Mouse (Mus musculus) limb, embryonic 13.5 days (tissue): ENCODE measurements at regions not wholly inside any gene's neighbourhood (a gene's known extent, or its start where the extent isn't known, plus 50 kb on each side); places are given as distances from the start of the nearest gene placed in this dataset.
A peak's percentile ranks its signal among the peaks of the same experiment; 100 is the strongest.

Experiments used
- ATAC-seq: fragments of 200-750 bp; cut with Nextera tagmentation; 2 replicates; pipeline ENCODE4 v1.8.0; 2017; ENCODE audit warnings: low read depth, moderate number of reproducible peaks, moderate TSS enrichment; ENCODE audit not compliant: low FRiP score
- H3K27ac ChIP-seq: fragments of 300-500 bp; sonication (generic); 2 replicates; pipeline ENCODE4 v1.5.1; 2015; ENCODE audit warnings: inconsistent platforms, mild to moderate bottlenecking, moderate library complexity
- H3K27me3 ChIP-seq: fragments of 300-500 bp; sonication (generic); 2 replicates; pipeline ENCODE4 v1.6.1; 2015; ENCODE audit warnings: mild to moderate bottlenecking, inconsistent platforms
- H3K36me3 ChIP-seq: fragments of 300-500 bp; sonication (generic); 2 replicates; pipeline ENCODE4 v1.6.1; 2015; ENCODE audit warnings: inconsistent platforms, mild to moderate bottlenecking, moderate library complexity
- H3K4me1 ChIP-seq: fragments of 300-500 bp; sonication (generic); 2 replicates; pipeline ENCODE4 v1.6.1; 2015; ENCODE audit warnings: inconsistent platforms
- H3K4me2 ChIP-seq: fragments of 300-500 bp; sonication (generic); replicated peaks from 2 replicates; pipeline ENCODE4 v1.6.1; 2015; ENCODE audit warnings: inconsistent platforms, mild to moderate bottlenecking, moderate library complexity
- H3K4me3 ChIP-seq: fragments of 300-500 bp; sonication (generic); 2 replicates; pipeline ENCODE4 v1.5.1; 2015; ENCODE audit warnings: moderate library complexity, mild to moderate bottlenecking, inconsistent platforms
- H3K9ac ChIP-seq: fragments of 300-500 bp; sonication (generic); 2 replicates; pipeline ENCODE4 v1.6.1; 2015; ENCODE audit warnings: mild to moderate bottlenecking, inconsistent platforms
- H3K9me3 ChIP-seq: fragments of 300-500 bp; sonication (generic); 2 replicates; pipeline ENCODE4 v1.6.1; 2016; ENCODE audit warnings: inconsistent platforms
- WGBS: fragments of 180-500 bp; shearing (Covaris S2); methylation state at CpG from one replicate; pipeline ENCODE4 v1.1.7; 2015; 5-methylcytosine and 5-hydroxymethylcytosine counted together

DNA sequence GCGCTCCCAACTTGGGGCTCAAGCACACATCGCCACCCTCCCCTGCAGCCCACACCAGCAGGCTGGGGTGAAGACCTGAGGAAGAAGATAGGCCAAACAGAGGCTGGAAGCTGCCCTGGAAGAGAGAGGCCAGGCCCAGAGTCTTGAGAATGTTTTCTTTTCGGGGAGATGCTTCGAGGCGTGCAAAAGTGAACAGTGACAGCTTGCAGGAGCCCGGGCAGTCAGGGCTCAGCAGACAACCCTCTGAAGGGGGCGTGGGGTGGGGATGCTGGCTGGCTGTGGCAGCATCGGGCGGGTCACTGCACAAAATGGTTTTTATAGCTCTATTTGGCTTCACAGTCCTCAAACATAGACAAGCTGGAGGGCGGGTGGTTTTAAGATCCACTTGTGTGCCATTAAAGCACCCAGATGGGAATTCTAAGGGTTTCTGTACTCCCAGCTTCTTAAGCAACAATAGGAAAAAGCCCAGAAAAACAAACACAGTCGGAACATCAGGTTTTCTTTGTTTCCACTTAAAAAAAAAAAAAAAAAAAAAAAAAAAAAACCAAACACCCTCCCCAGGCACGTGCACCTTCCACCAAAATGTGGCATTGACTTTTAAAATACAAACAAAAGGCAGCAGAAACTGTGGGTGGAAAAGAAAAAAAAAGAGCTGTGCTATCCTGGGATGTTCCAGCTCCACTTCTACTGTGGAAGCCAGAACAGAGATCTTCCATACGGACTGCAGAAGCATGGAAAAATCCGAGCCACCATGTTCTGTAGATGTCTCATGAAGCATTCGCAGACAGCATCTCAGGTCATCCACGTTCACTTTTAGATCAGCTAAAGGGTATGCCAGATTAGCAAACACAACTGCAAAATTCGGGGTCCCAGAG is 123.5 kb downstream of the Ly86 start:
- Histone ChIP-seq H3K4me1 (peaks cover 22% of the 10 kb centered on the region), H3K27me3 (no peaks in the 10 kb centered on the region; the same call in 1 of the 2 replicates), H3K9ac (peak overlapping the region; percentile 60), H3K9me3 (no peaks in the 10 kb centered on the region), H3K4me2 (peak overlapping the region; percentile 35), H3K36me3 (no peaks in the 10 kb centered on the region), H3K27ac (peak overlapping the region; percentile 33; the same call in 1 of the 2 replicates), H3K4me3 (no peak overlapping the region)
- WGBS: 41% methylated on average over 17 of the region's 17 CpGs
- ATAC-seq: peak; percentile 19; the same call in 1 of the 2 replicates

DNA sequence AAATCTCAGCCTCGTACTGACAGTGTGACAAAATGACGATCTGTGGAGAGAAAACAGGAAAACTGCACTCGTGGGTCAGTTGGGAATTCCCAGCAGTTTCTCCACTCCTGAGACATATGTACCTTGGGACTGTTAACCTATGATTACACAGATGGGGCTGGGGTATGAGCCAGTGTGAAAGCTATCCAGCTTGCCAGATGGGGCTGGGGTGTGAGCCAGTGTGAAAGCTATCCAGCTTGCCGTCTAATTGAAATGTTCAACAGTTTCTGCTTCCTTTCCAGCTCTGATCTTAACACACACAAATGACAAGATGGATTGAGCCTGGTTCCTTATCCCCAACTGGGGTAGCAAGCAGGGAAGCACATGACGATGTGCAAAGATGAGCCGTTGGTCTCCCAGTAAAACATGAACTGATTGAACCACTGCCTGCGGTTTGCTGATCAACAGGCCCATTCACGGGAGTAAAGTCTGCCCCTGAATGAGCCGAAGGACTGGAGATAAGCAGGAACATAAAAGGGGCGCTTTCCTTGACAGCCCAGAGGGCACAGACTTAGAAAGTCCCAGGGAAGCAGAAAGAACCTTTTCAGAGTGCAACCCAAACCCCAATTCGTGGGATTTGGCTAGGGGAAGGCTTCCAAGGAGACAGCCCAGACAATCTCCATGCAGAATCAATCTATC is 125.4 kb downstream of the Ly86 start:
- Histone ChIP-seq H3K4me3 (no peak overlapping the region), H3K4me1 (peaks cover 22% of the 10 kb centered on the region), H3K36me3 (no peaks in the 10 kb centered on the region), H3K27ac (no peak overlapping the region), H3K9me3 (no peaks in the 10 kb centered on the region), H3K4me2 (no peak overlapping the region), H3K27me3 (no peaks in the 10 kb centered on the region; the same call in 1 of the 2 replicates), H3K9ac (no peak overlapping the region)
- WGBS: 46% methylated on average over 11 of the region's 11 CpGs
- ATAC-seq: no peak

- Histone ChIP-seq H3K9me3 (no peaks in the 10 kb centered on the region), H3K27me3 (no peaks in the 10 kb centered on the region), H3K27ac (no peak overlapping the region), H3K9ac (no peak overlapping the region), H3K4me1 (peaks cover 27% of the 10 kb centered on the region), H3K36me3 (no peaks in the 10 kb centered on the region), H3K4me3 (no peak overlapping the region), H3K4me2 (no peak overlapping the region)
- no peak for ATAC-seq
- 37% methylated on average over 1 of the region's 1 CpGs for WGBS
These were observed 128.4 kb downstream of the Ly86 start for GRCm38 (mm10) chr13:37473359-37473758.

DNA sequence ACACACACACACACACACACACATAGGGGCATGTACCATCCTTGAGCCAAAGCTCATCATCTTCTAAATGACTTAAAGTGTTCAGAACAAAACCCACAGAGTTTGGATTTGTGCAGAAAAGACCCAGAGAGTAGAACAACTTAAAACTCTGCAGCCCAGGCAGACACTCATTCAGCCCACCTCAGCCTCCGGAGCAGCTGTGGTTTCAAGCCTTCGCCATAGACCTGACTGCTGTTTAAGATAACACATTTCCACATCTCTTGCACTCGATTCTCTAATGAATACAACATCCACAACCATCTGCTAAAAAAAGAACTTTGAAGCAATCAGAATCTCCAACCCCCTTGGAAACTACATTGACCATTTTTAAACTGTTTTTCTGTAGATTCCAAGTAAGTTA is 130.8 kb downstream of the Ly86 start:
- ATAC-seq: no peak
- WGBS: 71% methylated on average over 3 of the region's 3 CpGs

GRCm38 (mm10) chr13:37476256-37477053 is 131.4 kb downstream of the Ly86 start:
- Histone ChIP-seq H3K4me1 (peaks cover 25% of the 10 kb centered on the region), H3K9ac (no peak overlapping the region), H3K4me3 (no peak overlapping the region), H3K36me3 (no peaks in the 10 kb centered on the region), H3K27me3 (no peaks in the 10 kb centered on the region), H3K9me3 (no peaks in the 10 kb centered on the region), H3K4me2 (no peak overlapping the region; the same call in 1 of the 2 replicates), H3K27ac (no peak overlapping the region; the same call in 1 of the 2 replicates)
- WGBS: 61% methylated on average over 13 of the region's 13 CpGs
- no peak for ATAC-seq

More for the DNA sequence above, 130.8 kb downstream of the Ly86 start:
- no peaks in the 10 kb centered on the region for H3K27me3 ChIP-seq
- no peak overlapping the region for H3K4me2 ChIP-seq
- H3K36me3 ChIP-seq: no peaks in the 10 kb centered on the region
- H3K9me3 ChIP-seq: no peaks in the 10 kb centered on the region
- peaks cover 22% of the 10 kb centered on the region for H3K4me1 ChIP-seq
- H3K4me3 ChIP-seq: no peak overlapping the region
- no peak overlapping the region for H3K27ac ChIP-seq
- no peak overlapping the region for H3K9ac ChIP-seq

GRCm38 (mm10) chr13:37477342-37477741 is 132.3 kb downstream of the Ly86 start:
- Histone ChIP-seq H3K36me3 (no peaks in the 10 kb centered on the region), H3K9ac (peak overlapping the region; percentile 53), H3K27me3 (no peaks in the 10 kb centered on the region), H3K27ac (peak overlapping the region; percentile 77; the same call in 1 of the 2 replicates), H3K4me2 (peak overlapping the region; percentile 61), H3K4me1 (peaks cover 30% of the 10 kb centered on the region), H3K9me3 (no peaks in the 10 kb centered on the region), H3K4me3 (peak overlapping the region; percentile 34)
- WGBS: 19% methylated on average over 6 of the region's 6 CpGs
- peak; percentile 57 for ATAC-seq

GRCm38 (mm10) chr13:37477749-37478548 is 132.9 kb downstream of the Ly86 start:
- Histone ChIP-seq H3K27ac (peak overlapping the region; percentile 77), H3K4me2 (peak overlapping the region; percentile 61), H3K9me3 (no peaks in the 10 kb centered on the region), H3K9ac (peak overlapping the region; percentile 53), H3K4me3 (peak overlapping the region; percentile 34), H3K27me3 (no peaks in the 10 kb centered on the region), H3K4me1 (peaks cover 35% of the 10 kb centered on the region), H3K36me3 (no peaks in the 10 kb centered on the region)
- WGBS: 2% methylated on average over 15 of the region's 15 CpGs
- ATAC-seq: peak; percentile 87

DNA sequence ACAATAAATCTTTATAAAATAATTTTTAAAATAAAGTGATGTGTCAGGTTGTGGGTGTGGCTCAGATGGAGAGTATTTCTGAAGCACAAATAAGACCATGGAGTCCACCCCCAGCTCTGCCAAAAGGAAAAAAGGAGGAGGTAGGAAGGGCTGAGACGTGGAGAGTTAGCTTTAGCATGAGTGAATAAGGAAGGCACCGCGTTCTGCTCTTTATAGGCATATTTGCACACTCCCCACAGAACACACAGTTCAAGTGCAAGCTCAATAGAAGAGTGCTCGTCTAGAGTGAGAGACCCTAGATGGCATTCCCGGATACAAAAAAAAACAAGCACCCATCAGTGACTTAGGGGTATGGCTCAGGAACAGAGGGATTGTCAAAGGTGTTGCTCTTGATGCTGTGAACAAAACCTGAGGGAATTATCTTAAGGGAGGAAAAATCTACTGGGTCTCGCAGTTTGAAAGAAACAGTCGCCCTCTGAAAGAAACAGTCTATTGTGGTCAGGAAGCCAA is 134.2 kb downstream of the Ly86 start:
- 86% methylated on average over 7 of the region's 7 CpGs for WGBS
- Histone ChIP-seq H3K9me3 (no peaks in the 10 kb centered on the region), H3K9ac (no peak overlapping the region), H3K4me1 (peaks cover 42% of the 10 kb centered on the region), H3K27me3 (no peaks in the 10 kb centered on the region), H3K4me2 (no peak overlapping the region), H3K36me3 (no peaks in the 10 kb centered on the region), H3K4me3 (no peak overlapping the region), H3K27ac (no peak overlapping the region)
- no peak for ATAC-seq

GRCm38 (mm10) chr13:37481514-37481913 is 136.5 kb downstream of the Ly86 start:
- no peak for ATAC-seq
- Histone ChIP-seq H3K27me3 (no peaks in the 10 kb centered on the region), H3K4me2 (no peak overlapping the region), H3K4me1 (peaks cover 41% of the 10 kb centered on the region), H3K9ac (no peak overlapping the region), H3K4me3 (no peak overlapping the region), H3K36me3 (no peaks in the 10 kb centered on the region), H3K27ac (no peak overlapping the region), H3K9me3 (no peaks in the 10 kb centered on the region)
- WGBS: 68% methylated on average over 5 of the region's 5 CpGs

DNA sequence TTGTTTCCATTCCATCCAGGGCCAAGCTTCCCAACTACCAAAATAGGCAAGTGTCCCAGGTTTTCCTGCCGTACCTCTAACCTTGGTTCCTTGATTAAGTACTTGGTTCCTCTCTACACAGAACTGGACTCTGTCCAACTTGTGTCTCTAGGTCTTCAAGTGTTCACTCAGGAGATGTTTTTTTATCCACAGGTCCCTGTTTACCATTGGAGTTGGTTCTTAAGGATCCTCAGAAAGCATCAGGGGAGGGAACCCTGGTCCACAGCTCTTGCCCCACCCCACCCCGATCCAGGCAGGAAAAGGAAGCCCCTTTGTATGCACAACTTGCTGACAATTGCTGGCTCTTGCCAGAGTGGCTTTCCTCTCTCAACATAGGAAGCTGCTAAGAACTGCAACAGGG is 137.0 kb downstream of the Ly86 start:
- WGBS: 46% methylated on average over 2 of the region's 2 CpGs
- H3K4me1 ChIP-seq: peaks cover 38% of the 10 kb centered on the region
- no peak overlapping the region for H3K9ac ChIP-seq
- H3K27ac ChIP-seq: peak overlapping the region; percentile 87; the same call in 1 of the 2 replicates
- H3K4me2 ChIP-seq: no peak overlapping the region
- no peak for ATAC-seq
- no peaks in the 10 kb centered on the region for H3K36me3 ChIP-seq
- H3K4me3 ChIP-seq: no peak overlapping the region
- H3K9me3 ChIP-seq: no peaks in the 10 kb centered on the region
- no peaks in the 10 kb centered on the region for H3K27me3 ChIP-seq

- no peak overlapping the region for H3K4me3 ChIP-seq
- 14% methylated on average over 10 of the region's 10 CpGs for WGBS
- ATAC-seq: peak; percentile 44; the same call in 1 of the 2 replicates
- no peaks in the 10 kb centered on the region for H3K27me3 ChIP-seq
- peak overlapping the region; percentile 56 for H3K4me2 ChIP-seq
- no peaks in the 10 kb centered on the region for H3K9me3 ChIP-seq
- H3K9ac ChIP-seq: no peak overlapping the region
- peak overlapping the region; percentile 87 for H3K27ac ChIP-seq
- no peaks in the 10 kb centered on the region for H3K36me3 ChIP-seq
- H3K4me1 ChIP-seq: peaks cover 33% of the 10 kb centered on the region
These were observed 137.6 kb downstream of the Ly86 start for GRCm38 (mm10) chr13:37482589-37482988.
